Mouse (Mus musculus) heart, adult 2 months (tissue): Measurements from ENCODE around the gene Wdfy3. TPM values are rescaled to one million over a fixed set of nuclear protein-coding genes. Genes with fewer than 3 reads are reported as not detected.

ENCODE experiments used
- DNase-seq, 2 experiments: peaks; one replicate each; pipeline ENCODE4 v3.0.0; 2021
- H3K27ac ChIP-seq: fragments of 200-600 bp; 2 replicates; pipeline ENCODE4 v1.8.1; 2022
- H3K27me3 ChIP-seq: fragments of 200-500 bp; 2 replicates; pipeline ENCODE4 v1.6.1; 2012; ENCODE audit warnings: mild to moderate bottlenecking, low read length, inconsistent platforms, mixed read lengths; ENCODE audit not compliant: control insufficient read depth, insufficient read depth
- H3K36me3 ChIP-seq: fragments of 200-500 bp; 2 replicates; pipeline ENCODE4 v1.6.1; 2012; ENCODE audit warnings: low read length, inconsistent platforms; ENCODE audit not compliant: control insufficient read depth, insufficient read depth
- H3K4me1 ChIP-seq: fragments of 200-500 bp; 2 replicates; pipeline ENCODE4 v1.6.1; 2011; ENCODE audit warnings: low read length; ENCODE audit not compliant: control insufficient read depth, insufficient read depth
- H3K4me3 ChIP-seq: fragments of 200-600 bp; 2 replicates; pipeline ENCODE4 v1.8.1; 2022
- H3K79me2 ChIP-seq: fragments of 200-500 bp; replicated peaks from 2 replicates; pipeline ENCODE4 v1.6.1; 2012; ENCODE audit warnings: mild to moderate bottlenecking, inconsistent platforms, low read length, moderate library complexity, mixed read lengths; ENCODE audit not compliant: control insufficient read depth, insufficient read depth
- H3K9ac ChIP-seq: fragments of 200-500 bp; 2 replicates; pipeline ENCODE4 v1.6.1; 2012; ENCODE audit warnings: low read depth, mild to moderate bottlenecking, control low read depth, inconsistent platforms, low read length, mixed read lengths
- CTCF ChIP-seq: fragments of 200-600 bp; IDR thresholded peaks from 2 replicates; pipeline ENCODE4 v1.8.1; 2022; ENCODE audit warnings: antibody characterized with exemption, mild to moderate bottlenecking, moderate library complexity
- EP300 ChIP-seq: fragments of 200-500 bp; IDR thresholded peaks from 2 replicates; pipeline ENCODE4 v1.6.1; 2011; ENCODE audit warnings: low read depth, low read length, control low read depth; ENCODE audit not compliant: insufficient read depth
- POLR2A ChIP-seq: fragments of 200-500 bp; IDR thresholded peaks from 2 replicates; pipeline ENCODE4 v1.6.1; 2011; ENCODE audit warnings: mild to moderate bottlenecking, low read depth, low read length, control low read depth; ENCODE audit not compliant: insufficient read depth
- WGBS: fragments of 180-500 bp; shearing (Covaris S2); methylation state at CpG from one replicate; pipeline ENCODE4 v1.1.7; 2018; 5-methylcytosine and 5-hydroxymethylcytosine counted together
- intact Hi-C: fragments of 180-260 bp; cut with DNase I; formaldehyde crosslinking; loops from one replicate; pipeline ENCODE4 v1.15.1; 2025
- polyA plus RNA-seq: library from polyadenylated mRNA; depleted of rRNA; stranded (reverse); fragments of >200 nt; gene quantifications from 2 replicates; pipeline ENCODE4 v1.2.3, GENCODE M21; 2012
- total RNA-seq, 2 experiments: library from RNA; stranded (reverse); gene quantifications; 2 replicates each; pipeline ENCODE4 v1.2.3; 2021

Wdfy3 gene
- total and polyA plus RNA-seq, 3 experiments = 11.6 to 29.3 (median 29.0) TPM

- H3K27me3 ChIP-seq = no peaks in the 10 kb centered on the region
- no peak overlapping the region for H3K9ac ChIP-seq
- no peaks in the 10 kb centered on the region for H3K4me1 ChIP-seq
- WGBS = 78% methylated on average over 21 of the region's 21 CpGs
- intact Hi-C loops = no loop called here
- H3K4me3 ChIP-seq = no peak overlapping the region
- H3K27ac ChIP-seq = no peak overlapping the region
- DNase-seq = no peak
- H3K79me2 ChIP-seq = no peaks in the 10 kb centered on the region
- TF ChIP-seq EP300 = no peak
- no peak for TF ChIP-seq CTCF
- H3K36me3 ChIP-seq = no peaks in the 10 kb centered on the region
Measured at GRCm38 (mm10) chr5:102100246-102101241, 30.8 kb upstream of the Wdfy3 start.

- no peak overlapping the region for H3K27ac ChIP-seq
- no peaks in the 10 kb centered on the region for H3K36me3 ChIP-seq
- no peak overlapping the region for H3K4me3 ChIP-seq
- H3K9ac ChIP-seq = no peak overlapping the region
- no peaks in the 10 kb centered on the region for H3K79me2 ChIP-seq
- TF ChIP-seq CTCF = peak; percentile 25; the same call in 1 of the 2 replicates
- TF ChIP-seq POLR2A = no peak
- TF ChIP-seq EP300 = no peak
- no peak for DNase-seq
- H3K27me3 ChIP-seq = no peaks in the 10 kb centered on the region
- 80% methylated on average over 4 of the region's 4 CpGs for WGBS
- intact Hi-C loops = no loop called here
- H3K4me1 ChIP-seq = no peaks in the 10 kb centered on the region
Measured at GRCm38 (mm10) chr5:102095576-102095975, 25.9 kb upstream of the Wdfy3 start.

- Histone ChIP-seq H3K79me2 (no peaks in the 10 kb centered on the region), H3K27me3 (no peaks in the 10 kb centered on the region), H3K9ac (no peak overlapping the region), H3K4me3 (no peak overlapping the region), H3K27ac (no peak overlapping the region), H3K4me1 (no peaks in the 10 kb centered on the region), H3K36me3 (no peaks in the 10 kb centered on the region)
- intact Hi-C loops = no loop called here
- no peak for DNase-seq
- no peak for TF ChIP-seq CTCF
- TF ChIP-seq EP300 = no peak
- no peak for TF ChIP-seq POLR2A
- 75% methylated on average over 3 of the region's 3 CpGs for WGBS
Measured at GRCm38 (mm10) chr5:102090686-102091085, 21.0 kb upstream of the Wdfy3 start.

DNA sequence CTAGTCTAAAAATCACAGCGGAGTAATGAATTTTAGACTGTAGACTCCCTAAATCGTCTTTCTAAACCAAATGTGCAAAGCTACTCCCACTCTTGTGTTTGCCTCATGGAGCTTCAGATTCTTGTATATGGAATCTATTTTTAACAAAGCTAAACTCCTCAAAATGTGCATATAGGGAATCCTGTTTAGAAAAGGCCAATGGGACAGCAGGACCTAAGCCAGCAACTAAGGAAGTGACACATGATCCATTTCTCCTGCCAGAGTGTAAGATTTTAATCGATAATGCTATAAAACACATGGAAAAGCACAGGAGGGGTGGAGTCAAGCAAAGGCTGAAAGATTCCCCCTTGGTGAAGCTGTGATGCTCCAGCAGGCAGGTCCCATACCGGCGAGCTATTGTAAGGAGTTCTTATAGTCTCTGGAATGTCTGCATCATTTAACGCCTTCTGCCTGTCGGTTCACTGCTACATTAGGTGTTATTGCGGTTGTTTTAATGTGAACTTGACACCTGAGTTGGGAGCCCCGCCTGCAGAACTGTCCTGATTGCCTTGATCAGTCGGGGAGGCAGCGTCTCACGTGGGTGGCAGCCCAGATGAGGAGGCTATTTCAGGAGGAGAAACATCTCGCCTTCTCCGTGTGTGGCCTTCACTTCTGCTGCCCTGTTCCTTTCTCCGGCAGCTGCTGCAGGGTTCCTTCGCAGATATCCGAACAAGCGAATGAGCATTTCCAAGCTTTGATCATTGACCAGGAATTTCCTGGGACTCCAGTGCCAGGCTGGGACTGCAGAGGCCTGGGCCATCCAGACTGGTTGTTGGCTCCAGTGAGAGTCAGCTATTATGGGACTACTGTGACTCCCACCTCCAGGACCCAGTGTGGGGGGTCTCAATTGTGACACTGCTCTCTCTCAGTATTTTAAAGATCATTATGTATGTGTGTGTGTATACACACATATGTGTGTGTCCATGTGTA is 15.3 kb upstream of the Wdfy3 start:
- H3K9ac ChIP-seq = no peak overlapping the region
- WGBS = 39% methylated on average over 18 of the region's 18 CpGs
- intact Hi-C loops = no loop called here

GRCm38 (mm10) chr5:102074086-102074485 is 4.4 kb upstream of the Wdfy3 start:
- intact Hi-C loops = loop anchor here (1.0 to 5.0 kb wide), 2 partner anchors 180 to 307 kb away; partner anchors contain the start of gene Cds1
- Histone ChIP-seq H3K27me3 (no peaks in the 10 kb centered on the region), H3K4me3 (no peak overlapping the region), H3K27ac (no peak overlapping the region), H3K4me1 (peaks cover 3% of the 10 kb centered on the region; the same call in 1 of the 2 replicates), H3K36me3 (no peaks in the 10 kb centered on the region), H3K9ac (no peak overlapping the region), H3K79me2 (no peaks in the 10 kb centered on the region)
- peak; percentile 30 to 56 for DNase-seq
- TF ChIP-seq EP300 = no peak
- no peak for TF ChIP-seq POLR2A
- TF ChIP-seq CTCF = peak; percentile 73
- WGBS = 3% methylated on average over 1 of the region's 1 CpGs

More for the DNA sequence above, 15.3 kb upstream of the Wdfy3 start:
- Histone ChIP-seq H3K79me2 (no peaks in the 10 kb centered on the region), H3K4me3 (no peak overlapping the region), H3K4me1 (no peaks in the 10 kb centered on the region), H3K36me3 (no peaks in the 10 kb centered on the region), H3K27ac (no peak overlapping the region), H3K27me3 (no peaks in the 10 kb centered on the region)
- no peak for DNase-seq
- no peak for TF ChIP-seq CTCF
- no peak for TF ChIP-seq POLR2A
- TF ChIP-seq EP300 = no peak

- no peaks in the 10 kb centered on the region for H3K36me3 ChIP-seq
- H3K9ac ChIP-seq = no peak overlapping the region
- intact Hi-C loops = loop anchor here (5.0 kb wide), 1 partner anchor 305 kb away; the partner anchor contains the start of gene Cds1
- H3K79me2 ChIP-seq = peaks cover 2% of the 10 kb centered on the region
- peaks cover 3% of the 10 kb centered on the region; the same call in 1 of the 2 replicates for H3K4me1 ChIP-seq
- no peak overlapping the region for H3K4me3 ChIP-seq
- no peaks in the 10 kb centered on the region for H3K27me3 ChIP-seq
- no peak for DNase-seq
- 68% methylated on average over 4 of the region's 4 CpGs for WGBS
- TF ChIP-seq EP300 (no peak), POLR2A (no peak), CTCF (no peak)
- no peak overlapping the region for H3K27ac ChIP-seq
Measured at GRCm38 (mm10) chr5:102072057-102072456, 2.3 kb upstream of the Wdfy3 start.
